Mouse (Mus musculus) gastrocnemius, adult 18-20 months (tissue): ENCODE measurements around the gene Dffa. TPM values are rescaled to one million over a fixed set of nuclear protein-coding genes. Genes with fewer than 3 reads are reported as not detected.
"Not testable (repeated sequence)": the region's sequence is repeated elsewhere in the genome, so short reads cannot be mapped to it uniquely, and the experiment has no call there.

Experiments
- DNase-seq: peaks from one replicate; pipeline ENCODE4 v3.0.0; 2021; ENCODE audit warnings: low spot score
- total RNA-seq, 2 experiments: library from RNA; stranded (reverse); gene quantifications; 2 replicates each; pipeline ENCODE4 v1.2.3; 2021

The Dffa gene
- total RNA-seq, 2 experiments from 2014 or later: 72.7 to 76.3 TPM

DNA sequence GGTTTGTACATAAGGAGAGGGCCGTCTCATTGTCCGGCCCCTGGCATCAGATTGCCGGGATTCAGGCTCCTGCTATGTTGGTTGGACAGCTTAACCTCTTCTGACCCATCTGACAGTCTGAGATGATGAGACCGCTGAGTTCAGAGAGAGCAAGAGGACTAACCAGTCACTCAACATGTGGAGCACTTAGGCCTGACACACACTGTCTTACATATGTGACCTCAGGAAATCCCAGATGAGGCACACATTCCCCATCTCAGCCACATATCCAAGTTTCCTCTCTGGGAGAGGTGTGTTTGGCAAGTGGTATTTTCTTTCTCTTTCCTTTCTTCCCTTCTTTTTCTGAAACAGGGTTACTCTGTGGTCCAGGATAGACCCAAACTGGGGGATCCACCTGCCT, 41.2 kb downstream of the Dffa start:
- no peak for DNase-seq

DNA sequence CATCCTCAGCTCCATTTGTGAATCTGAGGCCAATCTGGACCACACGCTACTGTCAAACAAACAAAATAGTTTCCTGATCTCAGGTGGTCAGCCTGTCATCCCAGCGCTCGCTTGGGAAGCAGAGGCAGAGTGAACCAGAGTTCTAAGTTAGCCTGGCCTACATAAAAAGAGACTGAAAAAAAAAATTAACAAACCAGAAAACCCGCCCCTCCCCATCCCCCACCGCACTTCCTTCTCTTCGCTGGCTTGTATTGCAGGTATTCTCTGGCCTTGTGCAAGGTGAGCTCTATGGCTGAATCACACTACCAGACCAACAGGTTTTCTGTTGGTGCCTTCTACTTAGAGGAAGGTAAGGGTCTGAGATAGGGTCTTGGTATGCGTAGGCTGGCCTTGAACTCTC, 43.6 kb downstream of the Dffa start:
- DNase-seq: no peak

DNA sequence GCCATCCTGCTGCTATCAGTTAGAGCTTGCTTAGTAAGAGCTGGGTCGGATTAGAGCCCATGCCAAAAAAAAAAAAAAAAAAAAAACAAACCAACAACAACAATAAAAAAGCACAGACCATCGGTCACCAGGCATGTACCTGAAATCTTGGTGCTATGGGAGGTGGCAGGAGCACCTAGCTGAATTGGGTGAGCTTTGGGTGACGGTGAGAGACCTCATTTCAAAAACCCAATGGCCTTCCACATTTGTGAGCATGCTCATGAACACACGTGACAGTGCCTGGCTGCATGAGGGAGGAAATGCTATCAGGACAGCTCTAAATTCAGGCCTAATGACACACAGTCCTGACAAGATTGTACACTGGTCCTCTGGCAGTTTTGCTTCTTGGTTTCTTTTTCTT, 44.1 kb downstream of the Dffa start:
- no peak for DNase-seq

- DNase-seq: no peak
Measured at GRCm38 (mm10) chr4:149149196-149149595, 45.2 kb downstream of the Dffa start.

DNA sequence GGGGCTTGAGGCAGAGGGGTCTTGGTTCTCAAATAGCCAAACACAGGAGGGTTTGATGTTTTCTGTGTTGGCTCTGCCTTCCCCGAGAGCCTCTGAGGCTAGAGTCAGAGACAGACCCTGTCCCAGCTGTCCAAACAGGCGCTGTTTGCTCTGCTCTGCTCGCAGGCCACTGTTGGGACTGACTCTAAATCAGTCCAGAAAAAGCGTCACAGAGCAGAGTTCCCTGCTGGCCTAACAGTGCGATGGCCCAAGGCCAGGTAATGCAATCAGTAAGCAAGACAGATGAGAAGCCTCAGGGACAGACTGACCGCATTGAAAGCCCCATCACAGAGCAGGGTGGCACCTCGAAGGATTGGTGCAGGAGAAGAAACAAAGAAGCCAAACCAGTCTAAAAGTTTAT, 45.7 kb downstream of the Dffa start:
- peak; percentile 65 for DNase-seq

GRCm38 (mm10) chr4:149150256-149150655, 46.3 kb downstream of the Dffa start:
- DNase-seq: peak; percentile 48

- no peak for DNase-seq
Measured at GRCm38 (mm10) chr4:149150721-149151120, 46.8 kb downstream of the Dffa start.

- no peak for DNase-seq
Measured at GRCm38 (mm10) chr4:149154859-149155258, 50.9 kb downstream of the Dffa start.

- no peak for DNase-seq
Measured at GRCm38 (mm10) chr4:149155711-149156110, 51.8 kb downstream of the Dffa start.

GRCm38 (mm10) chr4:149157415-149157973, 53.5 kb downstream of the Dffa start:
- DNase-seq: no peak

GRCm38 (mm10) chr4:149159203-149159602, 55.3 kb downstream of the Dffa start:
- no peak for DNase-seq

- DNase-seq: no peak
Measured at GRCm38 (mm10) chr4:149159891-149160290, 55.9 kb downstream of the Dffa start.

- no peak for DNase-seq
Measured at GRCm38 (mm10) chr4:149161166-149161565, 57.2 kb downstream of the Dffa start.

- DNase-seq: no peak
Measured at GRCm38 (mm10) chr4:149163196-149163595, 59.2 kb downstream of the Dffa start.

GRCm38 (mm10) chr4:149164150-149164549, 60.2 kb downstream of the Dffa start:
- DNase-seq: no peak

- DNase-seq: peak; percentile 97
Measured at GRCm38 (mm10) chr4:149166215-149166946, 62.4 kb downstream of the Dffa start, which contains the start of gene Pgd. Pgd (minus strand) TSS chr4:149166771.

GRCm38 (mm10) chr4:149166957-149167611, 63.1 kb downstream of the Dffa start:
- DNase-seq: no peak

GRCm38 (mm10) chr4:149168016-149168415, 64.1 kb downstream of the Dffa start:
- no peak for DNase-seq

DNA sequence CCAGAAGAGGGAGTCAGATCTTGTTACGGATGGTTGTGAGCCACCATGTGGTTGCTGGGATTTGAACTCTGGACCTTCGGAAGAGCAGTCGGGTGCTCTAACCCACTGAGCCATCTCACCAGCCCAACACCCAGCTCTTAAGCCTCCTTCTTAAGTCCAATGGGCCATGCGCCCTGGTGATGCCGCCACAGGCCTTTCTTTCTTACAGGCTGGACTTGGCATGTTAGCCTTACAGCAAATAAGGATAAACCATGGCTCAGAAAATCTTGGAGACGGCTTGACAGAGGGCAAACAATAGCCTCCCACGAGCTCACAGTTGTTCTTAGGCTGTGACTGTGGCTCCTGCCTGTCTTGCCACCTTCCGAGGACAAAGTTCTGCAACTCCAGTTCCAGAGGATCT, 66.0 kb downstream of the Dffa start:
- DNase-seq: not testable (repeated sequence)
